8 mouse cellular contexts compared by ENCODE assay signal in genomic region chr7:28809401-28810089, GRCm38 (mm10). TPM values are rescaled to one million over a fixed set of nuclear protein-coding genes. Genes with fewer than 3 reads are reported as not detected.
DNase-seq lines count a peak whose midpoint lies in the region; ATAC-seq lines count a peak whose summit lies in the region.

No protein-coding gene starts in this region.

- H3K9ac ChIP-seq in forebrain, embryonic 12.5 days, result peak overlapping the region; percentile 94
- H3K9ac ChIP-seq in hindbrain, embryonic 14.5 days, result peak overlapping the region; percentile 68

- peak overlapping the region; percentile 100 for H3K27ac ChIP-seq in forebrain, embryonic 12.5 days
- peak overlapping the region; percentile 96 for H3K27ac ChIP-seq in hindbrain, embryonic 14.5 days

- peak; percentile 65 for DNase-seq in cerebellum, adult 11 months
- DNase-seq in brain, adult 2 months (ENCODE audit: low read depth, low spot score), result peak; percentile 83
- peak; percentile 72 for DNase-seq in hindbrain, embryonic 14.5 days (ENCODE audit: low spot score)
- peak; percentile 56 to 59 for DNase-seq in left cerebral cortex, postnatal 36 days (ENCODE audit: low spot score in 2 of 2)
- DNase-seq in spleen, postnatal 4 days (ENCODE audit: low spot score in 2 of 2), result peak; percentile 62 to 81

- under 1% methylated on average over 35 of the region's 35 CpGs for WGBS in forebrain, embryonic 12.5 days
- under 1% methylated on average over 35 of the region's 35 CpGs for WGBS in hindbrain, embryonic 14.5 days

- intact Hi-C loops in left cerebral cortex, postnatal 36 days (cut with DNase I), result loop anchor here (2.0 to 5.0 kb wide), 2 partner anchors 15 to 153 kb away; partner anchors contain the start of genes Actn4 and Ech1

- peaks cover 27% of the 10 kb centered on the region for H3K36me3 ChIP-seq in forebrain, embryonic 12.5 days (replicated peaks)
- H3K36me3 ChIP-seq in hindbrain, embryonic 14.5 days (replicated peaks; ENCODE audit: control insufficient read depth, insufficient read depth), result peaks cover 26% of the 10 kb centered on the region

- peak overlapping the region; percentile 85 for H3K4me3 ChIP-seq in forebrain, embryonic 12.5 days (replicated peaks)
- H3K4me3 ChIP-seq in hindbrain, embryonic 14.5 days (replicated peaks; ENCODE audit: low read length), result peak overlapping the region; percentile 80

- no peak for ATAC-seq in cerebellum, adult (ENCODE audit: insufficient number of reproducible peaks, low FRiP score, low TSS enrichment)
- peak; percentile 30 for ATAC-seq in forebrain, embryonic 12.5 days (ENCODE audit: low FRiP score)
- ATAC-seq in hindbrain, embryonic 14.5 days (ENCODE audit: low FRiP score), result no peak
- ATAC-seq in megakaryocyte progenitor cell, adult 5-6 weeks (replicated peaks; ENCODE audit: poor library complexity), result peak; percentile 18

- no peaks in the 10 kb centered on the region for H3K27me3 ChIP-seq in forebrain, embryonic 12.5 days
- no peaks in the 10 kb centered on the region for H3K27me3 ChIP-seq in hindbrain, embryonic 14.5 days (ENCODE audit: control insufficient read depth, insufficient read depth, low read length)

- peak overlapping the region; percentile 91 for H3K4me2 ChIP-seq in forebrain, embryonic 12.5 days
- H3K4me2 ChIP-seq in hindbrain, embryonic 14.5 days (replicated peaks), result peak overlapping the region; percentile 93

- H3K9me3 ChIP-seq in forebrain, embryonic 12.5 days, result no peaks in the 10 kb centered on the region
- no peaks in the 10 kb centered on the region for H3K9me3 ChIP-seq in hindbrain, embryonic 14.5 days (ENCODE audit: control insufficient read depth, low read length)

- peaks cover 35% of the 10 kb centered on the region for H3K4me1 ChIP-seq in forebrain, embryonic 12.5 days
- H3K4me1 ChIP-seq in hindbrain, embryonic 14.5 days (replicated peaks; ENCODE audit: control insufficient read depth, insufficient read depth, low read length), result peaks cover 21% of the 10 kb centered on the region

RNA-seq across cellular contexts. Expression of gene Hnrnpl, which starts 1.2 kb away (rescaled TPM):
- 267 and 357 TPM in 2 replicates for polyA plus RNA-seq in forebrain, embryonic 12.5 days (2016; fragmentation: Nextera tagmentation; extraction: Ambion mirVana)
- 142 and 150 TPM in 2 replicates for polyA plus RNA-seq in hindbrain, embryonic 14.5 days (2014; fragmentation: Nextera tagmentation; extraction: Ambion mirVana)
- 100 to 1,000 TPM; 414 to 415 TPM for total RNA-seq in left cerebral cortex, postnatal 36 days (2021)
- 419 and 433 TPM in 2 replicates for total RNA-seq in megakaryocyte progenitor cell, adult 5-6 weeks (2015)
- 342 and 343 TPM in 2 replicates for total RNA-seq in megakaryocyte progenitor cell, adult 5-6 weeks (2017)

RNA-seq across cellular contexts. Expression of gene Ech1, which starts 15.5 kb away (rescaled TPM):
- 63.9 and 64.2 TPM in 2 replicates for polyA plus RNA-seq in forebrain, embryonic 12.5 days (2016; fragmentation: Nextera tagmentation; extraction: Ambion mirVana)
- 92.6 and 99.0 TPM in 2 replicates for polyA plus RNA-seq in hindbrain, embryonic 14.5 days (2014; fragmentation: Nextera tagmentation; extraction: Ambion mirVana)
- 10 to 100 TPM; 45.0 to 47.8 TPM for total RNA-seq in left cerebral cortex, postnatal 36 days (2021)
- total RNA-seq in megakaryocyte progenitor cell, adult 5-6 weeks (2015), result 139 and 180 TPM in 2 replicates
- 93.3 and 110 TPM in 2 replicates for total RNA-seq in megakaryocyte progenitor cell, adult 5-6 weeks (2017)

RNA-seq across cellular contexts. Expression of gene Rinl, which starts 20.8 kb away (rescaled TPM):
- 1.2 and 2.5 TPM in 2 replicates for polyA plus RNA-seq in forebrain, embryonic 12.5 days (2016; fragmentation: Nextera tagmentation; extraction: Ambion mirVana)
- 1.4 and 2.7 TPM in 2 replicates for polyA plus RNA-seq in hindbrain, embryonic 14.5 days (2014; fragmentation: Nextera tagmentation; extraction: Ambion mirVana)
- 1 to 10 TPM; 2.3 to 3.1 TPM for total RNA-seq in left cerebral cortex, postnatal 36 days (2021)
- total RNA-seq in megakaryocyte progenitor cell, adult 5-6 weeks (2015), result 47.6 and 48.3 TPM in 2 replicates
- total RNA-seq in megakaryocyte progenitor cell, adult 5-6 weeks (2017), result 53.9 and 56.3 TPM in 2 replicates

RNA-seq across cellular contexts. Expression of gene Lgals4, which starts 24.1 kb away (rescaled TPM):
- 1.7 and 2.8 TPM in 2 replicates for polyA plus RNA-seq in forebrain, embryonic 12.5 days (2016; fragmentation: Nextera tagmentation; extraction: Ambion mirVana)
- polyA plus RNA-seq in hindbrain, embryonic 14.5 days (2014; fragmentation: Nextera tagmentation; extraction: Ambion mirVana), result 2.8 and 3.2 TPM in 2 replicates
- 1 to 10 TPM; 1.2 to 5.0 TPM for total RNA-seq in left cerebral cortex, postnatal 36 days (2021)
- 16.1 and 22.9 TPM in 2 replicates for total RNA-seq in megakaryocyte progenitor cell, adult 5-6 weeks (2015)
- total RNA-seq in megakaryocyte progenitor cell, adult 5-6 weeks (2017), result 4.3 and 7.0 TPM in 2 replicates

RNA-seq across cellular contexts. Expression of gene Nfkbib, which starts 42.2 kb away (rescaled TPM):
- polyA plus RNA-seq in forebrain, embryonic 12.5 days (2016; fragmentation: Nextera tagmentation; extraction: Ambion mirVana), result 42.7 and 42.9 TPM in 2 replicates
- polyA plus RNA-seq in hindbrain, embryonic 14.5 days (2014; fragmentation: Nextera tagmentation; extraction: Ambion mirVana), result 62.9 and 68.8 TPM in 2 replicates
- 10 to 100 TPM; 34.7 to 38.9 TPM for total RNA-seq in left cerebral cortex, postnatal 36 days (2021)
- total RNA-seq in megakaryocyte progenitor cell, adult 5-6 weeks (2015), result 14.7 and 18.4 TPM in 2 replicates
- 12.3 and 15.7 TPM in 2 replicates for total RNA-seq in megakaryocyte progenitor cell, adult 5-6 weeks (2017)

Comparison
In these comparisons a context has a peak if more than half of its experiments do, and no peak if none do; other contexts are left out.
1. ATAC-seq: peak in forebrain, embryonic 12.5 days (single experiment) and megakaryocyte progenitor cell, adult 5-6 weeks (single experiment); none in cerebellum, adult (single experiment) and hindbrain, embryonic 14.5 days (single experiment).
2. RNA of gene Rinl, which starts 20.8 kb away (total RNA-seq): 47.6 to 56.3 TPM in megakaryocyte progenitor cell, adult 5-6 weeks; 2.3 to 3.1 TPM in left cerebral cortex, postnatal 36 days; every median in the first group is over 10 times any median in the second.
3. Peak in every context shown above with its lines, with median percentiles within 50 percentile points of each other: DNase-seq.